Mouse (Mus musculus) heart, postnatal 14 days (tissue): Measurements from ENCODE around the gene Snx5. TPM values are rescaled to one million over a fixed set of nuclear protein-coding genes. Genes with fewer than 3 reads are reported as not detected.

Source experiments
- DNase-seq, 2 experiments: peaks; one replicate each; pipeline ENCODE4 v3.0.0; 2021 to 2022
- intact Hi-C: fragments of 180-260 bp; cut with DNase I; formaldehyde crosslinking; loops from one replicate; pipeline ENCODE4 v1.15.1; 2025
- long read RNA-seq, 2 experiments: library from polyadenylated mRNA; stranded (forward); transcript quantifications; one replicate each; pipeline ENCODE4 v2.0.0; 2021
- total RNA-seq, 2 experiments: library from RNA; stranded (reverse); gene quantifications; 2 replicates each; pipeline ENCODE4 v1.2.3; 2021

The Snx5 gene
- 10 to 100 TPM; 50.4 to 51.9 TPM for total RNA-seq
- long read RNA-seq, experiment 1, transcript Snx5-201 (13 exons, 2,419 nt) = major isoform, 80 of 116 reads
- long read RNA-seq, experiment 1, transcript Snx5-202 (14 exons, 2,512 nt) = minor isoform, 29 of 116 reads
- long read RNA-seq, experiment 1, partial matches to known transcripts = 2 of 116 reads
- long read RNA-seq, experiment 1, other reads (novel, unspliced or antisense) = 5 of 116 reads
- long read RNA-seq, experiment 2, transcript Snx5-202 (14 exons, 2,512 nt) = minor isoform, 18 of 90 reads
- long read RNA-seq, experiment 2, transcript Snx5-201 (13 exons, 2,419 nt) = major isoform, 66 of 90 reads
- long read RNA-seq, experiment 2, partial matches to known transcripts = 1 of 90 reads
- long read RNA-seq, experiment 2, other reads (novel, unspliced or antisense) = 5 of 90 reads

DNA sequence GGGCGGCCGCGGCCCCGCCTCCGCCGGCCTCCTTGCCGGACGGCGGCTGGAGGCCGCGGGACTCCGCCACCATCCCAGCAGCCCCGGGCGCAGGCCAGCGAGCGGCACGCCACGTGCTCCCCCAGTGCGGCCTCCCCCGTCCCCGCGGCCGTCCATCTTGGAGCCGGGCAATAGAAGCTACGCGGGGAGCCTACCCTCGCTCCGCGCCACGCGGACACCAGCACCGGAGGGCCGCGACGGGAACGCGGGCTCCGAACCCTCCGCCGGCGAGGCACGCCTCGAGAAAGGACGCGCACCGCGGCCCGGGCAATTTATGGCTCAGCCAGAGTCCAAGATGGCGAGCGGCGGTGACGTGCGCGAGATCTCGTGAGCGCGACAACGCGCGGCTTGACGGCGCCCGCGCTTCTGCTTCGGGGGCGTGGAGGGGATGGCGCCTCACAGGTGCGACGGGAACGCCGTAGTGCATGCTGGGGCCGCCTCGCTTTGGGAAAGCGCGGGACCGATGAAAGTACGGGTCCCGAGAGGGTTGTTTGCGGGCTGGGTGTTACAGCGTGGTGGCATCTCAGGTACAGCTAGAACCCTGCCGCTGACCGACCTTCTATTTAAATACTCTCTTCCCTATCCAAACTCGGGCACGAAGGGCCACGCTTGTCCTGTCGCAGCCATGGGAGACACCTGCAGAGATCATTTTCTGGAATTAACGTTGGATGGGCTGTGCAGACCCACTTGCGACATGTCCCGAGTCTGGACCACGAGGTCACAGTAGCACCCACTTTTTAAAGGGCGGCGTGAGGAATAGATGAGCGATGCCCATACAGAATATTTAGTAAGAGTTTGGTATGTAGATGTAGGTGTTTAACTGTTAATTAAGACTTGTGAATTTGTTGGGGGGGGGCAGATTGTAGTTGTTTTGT is at the start of gene Snx5, which contains the start of gene Mgme1:
Gene Snx5, minus strand, starts transcription at position 400 of the 914 bp plus-strand sequence.
Gene Mgme1, plus strand, starts transcription at position 157 of the 914 bp plus-strand sequence.
- DNase-seq = peak; percentile 90 to 93
- intact Hi-C loops = loop anchor here (5.0 kb wide), 1 partner anchor 268 kb away; no protein-coding TSS in a partner anchor

DNA sequence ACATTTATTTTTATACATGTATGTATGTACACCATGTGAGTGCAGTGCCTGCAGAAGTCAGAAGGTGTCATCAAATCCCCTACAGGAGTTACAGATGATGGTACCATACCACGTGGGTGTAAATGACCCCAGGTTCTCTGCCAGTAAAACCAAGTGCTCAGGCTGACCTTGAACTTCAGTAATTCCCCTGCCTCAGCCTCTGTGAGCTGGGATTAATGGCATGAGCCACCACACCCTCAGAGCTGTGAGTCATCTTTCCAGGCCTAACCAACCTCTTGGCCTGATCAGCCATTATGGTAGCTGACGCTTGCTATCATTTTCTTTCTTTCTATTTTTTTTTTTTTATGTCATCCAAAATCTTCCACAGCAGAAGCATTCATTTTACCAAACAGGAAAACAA is 40.7 kb upstream of the Snx5 start:
- DNase-seq = no peak
- intact Hi-C loops = no loop called here

DNA sequence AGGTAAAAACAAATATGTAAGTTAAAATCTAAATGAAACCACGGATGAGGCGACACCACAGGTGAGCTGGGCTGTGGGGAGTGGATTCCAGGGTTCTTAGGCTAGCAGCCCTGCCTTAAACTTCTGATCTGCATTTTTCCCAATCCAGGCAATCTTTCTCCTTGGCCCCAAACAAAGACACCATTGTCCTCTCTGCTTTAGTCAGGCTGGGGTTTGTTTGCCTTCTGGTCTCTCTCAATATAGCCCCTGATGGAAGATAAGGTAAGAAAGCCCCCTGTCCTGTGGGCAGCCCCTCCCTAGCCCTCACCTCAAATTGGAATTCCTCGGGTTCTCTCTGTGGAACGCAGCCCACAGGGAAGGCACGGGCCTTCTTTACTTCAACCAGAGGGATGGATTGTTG is 39.6 kb upstream of the Snx5 start:
- DNase-seq = no peak
- intact Hi-C loops = no loop called here

DNA sequence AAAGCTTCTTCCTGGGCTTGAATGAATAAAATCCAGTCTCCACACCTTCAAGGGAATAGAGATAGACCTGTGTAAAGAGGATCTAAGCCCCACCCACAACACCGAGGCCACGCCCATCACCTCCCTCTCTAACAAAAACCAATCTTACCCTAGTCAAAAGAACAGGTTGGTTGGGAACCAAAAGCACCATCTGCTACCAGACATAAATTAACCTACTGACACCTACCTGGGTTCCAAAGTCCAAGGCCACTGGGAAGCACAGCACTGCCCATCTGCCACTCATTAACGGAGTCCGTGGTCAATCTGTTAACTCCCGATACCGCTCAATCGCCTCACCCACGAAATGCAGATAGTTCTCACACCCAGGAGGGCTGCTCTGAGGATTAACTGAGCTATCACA is 37.9 kb upstream of the Snx5 start:
- no peak for DNase-seq
- intact Hi-C loops = no loop called here

DNA sequence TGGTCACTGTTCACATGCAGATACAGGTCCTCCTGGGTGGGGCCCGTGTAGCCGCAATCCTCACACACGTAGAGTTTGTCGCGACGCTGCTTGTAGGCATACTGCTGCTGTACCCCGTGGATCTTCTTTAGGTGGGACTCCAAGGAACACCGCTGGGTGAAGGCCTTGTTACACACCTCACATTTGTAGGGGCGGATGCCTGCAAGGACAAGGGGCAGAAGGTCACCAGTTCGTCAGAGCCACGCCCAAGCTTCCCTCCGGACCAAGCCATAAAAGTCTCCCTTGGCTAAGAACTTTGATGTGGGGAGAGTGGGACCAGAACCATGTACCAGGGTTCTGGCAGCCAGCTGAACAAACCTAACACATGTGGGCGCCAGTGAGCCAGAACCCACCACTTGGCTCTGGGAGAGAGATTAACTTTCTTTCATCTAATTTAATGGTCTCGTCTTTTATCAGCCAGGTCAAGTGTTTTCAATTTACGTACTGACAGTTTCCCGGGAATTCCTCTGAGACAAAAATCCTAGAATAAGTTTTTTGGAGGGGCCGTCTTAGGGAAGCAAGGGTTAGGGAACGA is 35.1 kb upstream of the Snx5 start:
- intact Hi-C loops = no loop called here
- DNase-seq = no peak

DNA sequence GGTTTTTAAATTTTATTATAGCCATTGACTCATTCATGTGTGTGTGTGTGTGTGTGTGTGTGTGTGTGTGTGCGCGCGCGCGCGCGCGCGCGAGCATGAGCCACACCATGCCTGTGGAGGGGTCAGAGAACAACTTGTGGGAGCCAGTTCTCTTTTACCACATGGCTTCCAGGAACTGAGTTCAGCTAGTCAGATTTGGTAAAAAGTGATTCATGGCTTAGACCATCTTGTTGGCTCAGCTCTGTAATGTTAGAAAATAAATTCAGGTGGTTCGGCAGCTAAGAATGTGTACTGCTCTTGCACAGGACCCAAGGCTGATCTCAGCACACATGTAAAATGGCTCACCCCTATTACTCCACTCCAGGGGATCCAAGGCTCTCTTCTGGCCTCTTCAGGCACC is 30.4 kb upstream of the Snx5 start:
- no peak for DNase-seq

DNA sequence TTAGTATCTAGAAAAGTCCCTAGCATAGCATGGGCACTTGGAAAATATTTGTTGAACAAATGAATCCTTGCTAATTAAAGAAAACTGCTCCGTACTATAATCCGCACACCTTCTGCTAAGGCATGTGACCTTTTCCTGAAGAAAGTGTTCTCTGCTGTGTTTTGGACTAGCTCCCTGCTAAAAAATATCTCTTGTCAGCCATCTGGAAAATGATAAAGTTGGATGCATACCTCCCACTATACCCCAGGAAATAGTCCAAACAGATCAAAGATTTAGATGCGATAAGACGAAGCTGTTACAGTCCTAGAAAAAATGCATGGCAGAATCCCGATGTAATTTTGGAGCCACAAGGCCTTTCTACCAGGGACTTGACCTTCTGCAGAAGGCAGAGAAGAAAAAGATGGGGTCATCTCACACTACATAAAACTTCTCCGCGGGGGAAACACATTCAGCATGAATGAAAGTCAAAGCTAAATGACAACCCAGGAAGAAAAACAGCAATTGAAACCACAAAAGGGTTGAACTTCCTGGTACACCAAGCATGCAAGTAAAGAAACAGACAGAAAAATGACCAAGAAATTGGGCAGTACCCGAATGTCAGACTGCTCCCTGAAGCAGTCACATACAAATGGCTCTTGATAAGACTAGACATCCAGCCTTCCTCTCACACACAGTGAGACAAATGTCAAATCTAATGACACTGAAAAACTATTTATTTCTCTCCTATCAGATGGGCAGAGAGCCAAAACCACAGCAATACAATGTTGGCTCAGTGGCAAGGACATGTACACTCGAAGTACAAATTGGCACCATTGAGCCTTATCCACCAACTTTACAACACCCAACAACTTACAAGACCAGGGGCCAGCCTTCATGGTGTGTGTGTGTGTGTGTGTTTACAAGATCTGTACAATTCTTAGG is 29.3 kb upstream of the Snx5 start:
- intact Hi-C loops = loop anchor here (5.0 kb wide), 1 partner anchor 152 kb away; no protein-coding TSS in a partner anchor

More for the DNA sequence above, 30.4 kb upstream of the Snx5 start:
- intact Hi-C loops = loop anchor here (5.0 kb wide), 1 partner anchor 151 kb away; no protein-coding TSS in a partner anchor

DNA sequence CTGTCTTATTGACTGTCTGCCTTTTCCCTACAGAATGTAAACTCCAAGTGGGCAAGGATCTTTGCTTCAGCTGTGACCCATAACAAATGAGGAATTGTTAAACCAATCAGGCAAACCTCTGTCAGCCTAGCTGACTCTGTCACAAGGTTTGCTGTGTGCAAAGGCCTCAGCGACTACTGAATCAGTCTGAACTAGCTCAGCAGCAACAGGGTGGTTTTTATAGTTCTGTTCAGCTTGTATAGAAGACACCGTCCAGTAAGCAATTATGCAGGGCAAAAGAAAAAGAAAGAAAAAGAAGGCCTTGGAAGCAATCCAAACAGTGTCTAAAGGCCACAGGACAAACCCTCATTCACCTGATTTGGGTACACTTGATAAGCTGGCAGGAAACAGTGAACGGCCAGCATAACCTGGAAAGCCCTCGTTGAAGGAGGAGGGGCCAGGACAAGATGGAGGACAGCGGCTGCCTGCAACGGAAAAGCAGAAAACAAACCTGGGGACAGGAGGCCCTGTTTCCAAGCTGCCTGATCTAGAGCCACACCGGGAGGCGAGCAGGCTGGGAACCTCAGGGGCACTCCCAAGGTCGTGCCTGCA is 24.5 kb upstream of the Snx5 start:
- intact Hi-C loops = no loop called here
- DNase-seq = no peak

More for the DNA sequence above, 29.3 kb upstream of the Snx5 start:
- no peak for DNase-seq

DNA sequence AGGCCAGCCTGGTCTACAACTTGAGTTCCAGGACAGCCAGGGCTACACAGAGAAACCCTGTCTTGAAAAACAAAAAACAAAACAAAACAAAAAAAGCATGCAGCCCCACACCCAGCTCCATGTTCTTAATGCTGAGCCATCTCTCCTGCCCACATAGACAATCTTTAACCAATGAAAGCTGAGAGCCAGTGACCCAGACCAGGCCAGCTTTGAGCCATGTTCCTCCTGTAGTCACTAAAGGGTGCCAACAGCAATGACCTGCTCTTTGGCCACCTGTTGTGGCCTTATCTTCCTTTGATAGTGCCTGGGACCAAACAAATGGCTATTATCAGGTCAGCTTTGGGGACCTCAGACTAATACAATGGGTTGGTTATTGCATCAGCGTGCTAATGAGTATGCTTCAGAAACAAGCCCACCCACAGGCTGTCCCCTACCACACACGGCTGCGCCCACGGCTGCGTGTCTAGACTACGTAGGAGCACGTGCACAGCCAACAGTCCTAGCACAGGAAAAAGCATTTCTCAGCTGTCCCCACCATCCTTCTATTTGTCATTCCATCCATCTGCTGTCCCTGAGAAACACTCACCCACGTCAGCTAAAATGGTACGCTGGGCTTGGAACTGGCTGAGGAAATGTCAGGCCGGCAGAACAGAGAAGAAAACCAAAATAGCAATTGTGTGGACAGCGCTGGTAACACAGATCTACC is 21.0 kb upstream of the Snx5 start:
- no peak for DNase-seq
- intact Hi-C loops = no loop called here

DNA sequence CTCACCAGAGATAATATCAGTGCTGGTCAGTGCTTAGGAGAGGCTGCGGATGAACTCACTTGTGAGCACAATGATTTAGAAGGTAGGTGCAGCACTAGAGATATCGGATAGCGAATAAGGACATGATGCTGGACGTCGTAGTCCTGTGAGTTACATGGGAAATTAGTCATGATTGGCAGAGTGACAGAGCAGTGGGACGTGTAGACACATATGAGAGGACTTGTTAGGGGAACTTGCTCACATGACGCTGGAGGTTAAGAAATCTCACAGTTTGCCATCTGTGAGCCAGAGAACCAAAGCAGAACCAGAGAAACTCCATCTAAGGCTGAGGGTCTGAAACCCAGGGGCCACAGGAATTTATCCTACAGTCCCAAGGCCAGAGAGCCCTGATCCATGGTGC is 19.6 kb upstream of the Snx5 start:
- intact Hi-C loops = no loop called here
- no peak for DNase-seq

DNA sequence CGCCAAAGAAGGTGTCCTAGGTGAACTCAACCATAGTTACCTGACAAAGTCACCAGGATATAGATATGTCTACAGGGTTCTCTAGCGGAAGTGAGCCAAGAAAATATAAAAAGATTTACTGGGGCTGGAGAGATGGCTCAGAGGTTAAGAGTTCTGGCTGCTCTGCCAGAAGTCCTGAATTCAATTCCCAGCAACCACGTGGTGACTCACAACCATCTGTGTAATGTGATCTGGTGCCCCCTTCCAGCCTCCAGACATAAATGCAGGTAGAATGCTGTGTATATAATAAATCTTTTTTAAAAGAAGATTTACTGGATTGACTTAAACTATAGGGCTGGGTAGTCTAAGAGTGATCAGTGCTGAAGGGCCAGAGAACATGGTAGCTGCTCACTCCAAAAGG is 10.7 kb upstream of the Snx5 start:
- intact Hi-C loops = no loop called here

DNA sequence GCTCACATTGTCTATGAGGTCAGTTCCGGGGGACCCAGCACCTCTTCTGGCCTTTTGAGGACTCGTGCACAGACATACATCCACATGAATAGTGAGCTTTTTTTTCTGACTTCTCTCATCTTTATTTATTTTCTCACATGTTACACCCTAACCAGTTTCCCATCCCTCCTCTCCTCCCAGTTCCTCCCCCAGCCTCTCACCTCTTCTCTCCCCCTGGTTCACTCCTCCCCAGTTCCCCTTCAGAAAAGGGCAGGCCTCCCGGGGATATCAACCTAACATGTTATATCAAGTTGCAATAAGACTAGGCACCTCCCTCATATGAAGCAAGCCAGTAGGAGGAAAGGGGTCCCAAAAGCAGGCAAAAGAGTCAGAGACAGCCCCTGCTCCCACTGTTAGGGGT is 9.9 kb upstream of the Snx5 start:
- intact Hi-C loops = no loop called here
- no peak for DNase-seq

More for the DNA sequence above, 10.7 kb upstream of the Snx5 start:
- DNase-seq = no peak

DNA sequence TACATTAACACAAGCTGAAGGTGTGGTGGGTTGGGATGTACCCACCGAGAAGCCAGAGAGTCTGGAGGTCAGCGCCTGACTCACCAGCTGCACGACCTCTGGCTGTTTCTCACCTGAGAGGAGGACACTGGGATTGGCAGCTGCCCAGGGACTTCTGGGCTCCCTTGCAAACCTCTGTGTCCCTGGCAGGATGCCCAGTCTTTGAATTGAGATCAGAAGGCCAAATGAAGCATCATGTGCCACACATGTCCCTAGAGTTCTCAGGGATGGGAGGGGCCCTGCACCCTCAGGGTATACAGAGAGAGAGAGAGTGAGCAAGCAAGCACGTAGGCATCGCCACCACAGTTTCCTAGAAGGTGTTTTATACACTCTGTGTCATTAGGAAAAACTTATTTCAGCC is 9.0 kb upstream of the Snx5 start:
- intact Hi-C loops = no loop called here
- DNase-seq = peak; percentile 80 to 83

DNA sequence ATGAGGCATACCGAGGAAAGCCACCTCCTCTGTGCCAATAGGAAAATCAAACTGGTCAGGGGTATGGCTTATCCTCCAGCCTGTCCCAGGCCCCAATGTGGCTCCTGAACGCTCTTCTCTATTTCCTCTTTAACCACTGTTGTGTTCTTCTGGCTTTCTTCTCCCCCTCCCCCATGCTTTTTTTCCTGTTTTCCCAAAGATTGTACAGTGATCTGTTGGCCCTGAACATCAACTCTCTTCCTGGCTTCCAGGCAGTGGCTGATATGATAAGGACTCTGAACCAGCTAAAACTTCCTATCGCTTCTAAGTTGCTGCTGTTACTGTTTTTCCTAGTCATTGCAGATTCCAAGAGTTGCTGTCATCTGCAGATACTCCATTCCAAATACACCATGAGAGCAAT is 6.2 kb upstream of the Snx5 start:
- intact Hi-C loops = no loop called here
- DNase-seq = no peak

DNA sequence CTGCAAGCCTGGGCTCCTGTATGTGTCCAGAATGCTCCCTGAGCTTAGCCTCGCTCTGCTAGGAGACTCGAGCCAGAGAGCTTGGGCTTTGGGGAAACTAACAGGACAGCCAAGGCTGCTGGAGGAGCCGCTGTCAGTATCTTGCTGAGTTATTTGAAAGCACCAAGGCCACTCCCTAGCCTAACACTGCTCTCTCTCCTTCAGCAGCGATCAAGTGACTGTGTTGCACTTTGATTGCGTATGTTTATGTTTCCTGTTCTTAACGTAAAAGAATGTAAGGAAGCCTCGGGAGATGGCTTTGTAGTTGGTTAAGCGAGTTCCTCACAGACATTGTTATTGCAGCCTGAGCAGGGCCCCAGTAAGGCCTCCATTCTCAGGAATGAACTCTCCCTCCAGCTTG is 4.0 kb upstream of the Snx5 start:
- intact Hi-C loops = loop anchor here (5.0 kb wide), 1 partner anchor 272 kb away; no protein-coding TSS in a partner anchor
- DNase-seq = no peak

DNA sequence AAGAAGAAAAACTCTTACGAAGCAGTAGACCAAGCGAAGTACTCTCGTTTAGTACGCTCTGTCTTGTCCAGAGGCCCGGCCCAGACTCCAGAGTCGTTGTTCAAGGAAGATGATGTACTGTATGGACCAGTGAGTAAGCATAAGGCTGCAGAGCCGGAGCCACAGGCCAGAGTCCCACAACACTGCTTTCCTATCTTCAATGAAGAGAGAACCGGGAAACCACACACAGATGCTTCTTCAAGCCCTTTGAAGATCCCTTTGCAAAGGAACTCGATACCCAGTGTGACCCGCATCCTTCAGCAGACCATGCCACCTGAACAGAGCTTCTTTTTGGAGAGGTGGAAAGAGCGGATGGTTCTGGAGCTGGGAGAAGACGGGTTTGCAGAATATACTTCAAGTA is 1.4 kb upstream of the Snx5 start:
- intact Hi-C loops = loop anchor here (5.0 kb wide), 1 partner anchor 270 kb away; no protein-coding TSS in a partner anchor
- DNase-seq = no peak

DNA sequence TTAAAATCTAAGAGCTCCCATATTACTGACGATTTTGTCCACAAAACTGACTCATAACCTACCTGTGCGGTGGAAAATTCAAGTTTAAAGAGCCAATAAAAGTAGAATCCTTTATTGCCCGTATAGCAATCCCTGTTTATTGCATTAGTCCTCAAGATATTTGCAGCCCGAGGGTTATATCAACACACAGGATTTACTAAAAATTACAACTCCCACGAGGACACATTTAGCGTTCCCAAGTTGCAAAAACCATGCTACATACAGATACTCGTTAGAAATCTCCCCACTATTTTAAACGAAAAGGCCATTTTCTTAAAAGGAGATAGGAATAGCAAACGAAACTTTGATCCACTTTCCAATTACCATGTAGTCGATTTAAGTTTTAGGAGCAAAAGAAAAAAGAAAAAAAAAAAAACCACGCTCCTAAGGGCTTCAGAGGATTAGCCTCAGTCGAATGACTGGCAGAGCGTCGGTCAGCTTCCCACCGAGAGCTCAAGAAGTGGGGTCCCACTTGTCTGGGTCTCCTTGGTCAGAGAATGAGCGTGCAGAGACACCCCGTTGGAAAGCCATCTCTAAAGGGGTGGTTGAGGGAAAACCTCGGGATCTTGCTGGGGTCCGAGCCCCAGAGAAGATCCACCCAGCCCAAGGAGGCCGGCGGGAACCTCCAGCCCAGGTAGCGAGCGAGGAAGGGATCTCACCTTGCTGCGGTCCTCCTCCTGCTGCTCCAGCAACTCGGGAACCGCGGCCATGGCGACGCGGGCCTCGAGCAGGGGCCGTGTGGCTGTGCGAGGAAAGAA is 829 bp downstream of the Snx5 start:
- no peak for DNase-seq
- intact Hi-C loops = loop anchor here (5.0 kb wide), 1 partner anchor 268 kb away; no protein-coding TSS in a partner anchor

DNA sequence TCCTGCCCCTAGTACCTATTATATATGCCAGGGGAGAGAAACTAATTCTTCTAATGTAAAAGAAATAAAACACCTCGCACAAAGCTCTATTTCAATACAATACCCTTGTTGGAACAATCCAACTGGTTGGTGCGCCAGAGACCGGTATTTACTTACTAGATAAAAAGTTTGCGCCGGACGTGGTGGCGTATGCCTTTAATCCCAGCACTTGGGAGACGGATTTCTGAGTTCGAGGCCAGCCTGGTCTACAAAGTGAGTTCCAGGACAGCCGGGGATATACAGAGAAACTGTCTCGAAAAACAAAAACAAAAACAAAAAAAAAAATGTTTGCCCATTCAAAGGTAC is 1.4 kb downstream of the Snx5 start:
- DNase-seq = no peak
- intact Hi-C loops = no loop called here
